Mouse (Mus musculus) heart, adult 2 months (tissue): ENCODE measurements around the gene Utp11.

Experiments
- CTCF ChIP-seq: fragments of 200-600 bp; IDR thresholded peaks from 2 replicates; pipeline ENCODE4 v1.8.1; 2022; ENCODE audit warnings: antibody characterized with exemption, mild to moderate bottlenecking, moderate library complexity
- POLR2A ChIP-seq: fragments of 200-500 bp; IDR thresholded peaks from 2 replicates; pipeline ENCODE4 v1.6.1; 2011; ENCODE audit warnings: mild to moderate bottlenecking, low read depth, low read length, control low read depth; ENCODE audit not compliant: insufficient read depth

- TF ChIP-seq CTCF, result no peak
- no peak for TF ChIP-seq POLR2A
Observed at GRCm38 (mm10) chr4:124742839-124743238, 49.4 kb upstream of the Utp11 start.
